Mouse (Mus musculus) kidney, adult 2 months (tissue): Measurements from ENCODE around the gene Pnma1.

Source experiments
- CTCF ChIP-seq: fragments of 200-500 bp; conservative IDR thresholded peaks from 2 replicates; pipeline ENCODE4 v1.5.1; 2011; ENCODE audit warnings: low read depth, mild to moderate bottlenecking, control low read depth, low read length, moderate library complexity, mixed read lengths; ENCODE audit not compliant: insufficient read depth, insufficient read length
- POLR2A ChIP-seq: fragments of 200-500 bp; IDR thresholded peaks from one replicate; pipeline ENCODE4 v1.6.1; 2011; ENCODE audit warnings: low read depth, low read length, control low read depth

DNA sequence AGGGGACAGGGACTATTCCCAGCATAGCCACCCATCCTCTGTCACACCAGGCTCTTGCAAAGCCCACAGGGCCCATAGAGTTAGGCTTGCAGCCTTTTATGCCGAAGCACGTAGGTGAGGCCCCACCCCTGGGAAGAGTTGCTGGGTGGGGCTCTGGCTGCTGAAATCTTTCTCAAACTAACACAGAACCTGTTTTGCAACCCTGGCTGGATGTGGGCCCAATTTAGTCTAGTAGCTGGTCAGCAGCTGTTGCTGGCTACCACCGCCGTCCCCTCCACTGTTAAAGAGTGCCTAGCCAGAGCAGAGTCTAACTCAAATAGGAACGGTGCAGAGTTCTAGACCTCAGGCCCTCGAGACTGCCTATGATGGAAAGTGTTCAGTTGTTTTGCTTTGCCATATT, 26.6 kb upstream of the Pnma1 start:
- TF ChIP-seq CTCF (no peak), POLR2A (no peak)
